Mouse (Mus musculus): Measurements from ENCODE around the gene Tmcc2. TPM values are rescaled to one million over a fixed set of nuclear protein-coding genes. Genes with fewer than 3 reads are reported as not detected.
"Not testable (repeated sequence)": the region's sequence is repeated elsewhere in the genome, so short reads cannot be mapped to it uniquely, and the experiment has no call there.

Gene Tmcc2
- polyA plus RNA-seq, 1 experiment from 2014 or later = 37.2 TPM

- Histone ChIP-seq H3K36me3 (ENCODE audit: insufficient read depth, low read length) (peaks cover 12% of the 10 kb centered on the region), H3K9ac (replicated peaks; ENCODE audit: low read depth) (no peak overlapping the region), H3K4me3 (ENCODE audit: low read depth, low read length) (no peak overlapping the region), H3K4me1 (ENCODE audit: insufficient read depth, low read depth, low read length) (no peaks in the 10 kb centered on the region; the same call in 1 of the 2 replicates), H3K9me3 (ENCODE audit: low read length) (no peaks in the 10 kb centered on the region), H3K4me2 (replicated peaks; ENCODE audit: low read depth, low read length) (no peak overlapping the region), H3K27me3 (replicated peaks; ENCODE audit: insufficient read depth, low read length) (no peaks in the 10 kb centered on the region), H3K27ac (ENCODE audit: low read length) (no peak overlapping the region)
- TF ChIP-seq CTCF (IDR thresholded peaks at IDR 0.05) (peak; percentile 100), EP300 (IDR thresholded peaks at IDR 0.05) (no peak)
- ATAC-seq (peak; percentile 52), DNase-seq (ENCODE audit: low spot score) (peak; percentile 93)
- WGBS = 2% methylated on average over 3 of the region's 3 CpGs
Observed at GRCm38 (mm10) chr1:132355841-132356242, 35.2 kb downstream of the Tmcc2 start.

GRCm38 (mm10) chr1:132355162-132355601, 35.9 kb downstream of the Tmcc2 start:
- 42% methylated on average over 6 of the region's 6 CpGs for WGBS
- Histone ChIP-seq H3K4me3 (ENCODE audit: low read depth, low read length) (no peak overlapping the region), H3K4me2 (replicated peaks; ENCODE audit: low read depth, low read length) (no peak overlapping the region), H3K9ac (replicated peaks; ENCODE audit: low read depth) (no peak overlapping the region), H3K9me3 (ENCODE audit: low read length) (no peaks in the 10 kb centered on the region), H3K4me1 (ENCODE audit: insufficient read depth, low read depth, low read length) (no peaks in the 10 kb centered on the region; the same call in 1 of the 2 replicates), H3K27ac (ENCODE audit: low read length) (no peak overlapping the region), H3K36me3 (ENCODE audit: insufficient read depth, low read length) (peaks cover 5% of the 10 kb centered on the region), H3K27me3 (replicated peaks; ENCODE audit: insufficient read depth, low read length) (no peaks in the 10 kb centered on the region)
- no peak for DNase-seq (ENCODE audit: low spot score)
- peak; percentile 20; the same call in 1 of the 2 replicates for ATAC-seq
- no peak for TF ChIP-seq EP300 (IDR thresholded peaks at IDR 0.05)
- no peak for TF ChIP-seq CTCF (IDR thresholded peaks at IDR 0.05)

- no peak overlapping the region for H3K9ac ChIP-seq (replicated peaks; ENCODE audit: low read depth)
- no peak overlapping the region for H3K27ac ChIP-seq (ENCODE audit: low read length)
- H3K36me3 ChIP-seq (ENCODE audit: insufficient read depth, low read length) = peaks cover 5% of the 10 kb centered on the region; the same call in 1 of the 2 replicates
- no peaks in the 10 kb centered on the region for H3K9me3 ChIP-seq (ENCODE audit: low read length)
- H3K27me3 ChIP-seq (replicated peaks; ENCODE audit: insufficient read depth, low read length) = no peaks in the 10 kb centered on the region
- no peak overlapping the region for H3K4me2 ChIP-seq (replicated peaks; ENCODE audit: low read depth, low read length)
- TF ChIP-seq CTCF (IDR thresholded peaks at IDR 0.05) (no peak), EP300 (IDR thresholded peaks at IDR 0.05) (no peak)
- no peak for ATAC-seq
- no peak overlapping the region for H3K4me3 ChIP-seq (ENCODE audit: low read depth, low read length)
- DNase-seq (ENCODE audit: low spot score) = no peak
- 74% methylated on average over 9 of the region's 9 CpGs for WGBS
- H3K4me1 ChIP-seq (ENCODE audit: insufficient read depth, low read depth, low read length) = no peaks in the 10 kb centered on the region; the same call in 1 of the 2 replicates
Observed at GRCm38 (mm10) chr1:132354234-132354633, 36.8 kb downstream of the Tmcc2 start.

GRCm38 (mm10) chr1:132353389-132353788, 37.7 kb downstream of the Tmcc2 start:
- Histone ChIP-seq H3K4me1 (ENCODE audit: insufficient read depth, low read depth, low read length) (no peaks in the 10 kb centered on the region; the same call in 1 of the 2 replicates), H3K36me3 (ENCODE audit: insufficient read depth, low read length) (peaks cover 5% of the 10 kb centered on the region; the same call in 1 of the 2 replicates), H3K4me3 (ENCODE audit: low read depth, low read length) (no peak overlapping the region), H3K4me2 (replicated peaks; ENCODE audit: low read depth, low read length) (no peak overlapping the region), H3K27ac (ENCODE audit: low read length) (no peak overlapping the region), H3K9ac (replicated peaks; ENCODE audit: low read depth) (no peak overlapping the region), H3K27me3 (replicated peaks; ENCODE audit: insufficient read depth, low read length) (no peaks in the 10 kb centered on the region), H3K9me3 (ENCODE audit: low read length) (no peaks in the 10 kb centered on the region)
- no peak for DNase-seq (ENCODE audit: low spot score)
- WGBS = 43% methylated on average over 5 of the region's 5 CpGs
- peak; percentile 65 for ATAC-seq
- TF ChIP-seq EP300 (IDR thresholded peaks at IDR 0.05) (no peak), CTCF (IDR thresholded peaks at IDR 0.05) (no peak)

GRCm38 (mm10) chr1:132351058-132351457, 40.0 kb downstream of the Tmcc2 start:
- no peak overlapping the region for H3K27ac ChIP-seq (ENCODE audit: low read length)
- peaks cover 3% of the 10 kb centered on the region; the same call in 1 of the 2 replicates for H3K4me1 ChIP-seq (ENCODE audit: insufficient read depth, low read depth, low read length)
- 94% methylated on average over 4 of the region's 4 CpGs for WGBS
- no peak overlapping the region for H3K4me2 ChIP-seq (replicated peaks; ENCODE audit: low read depth, low read length)
- ATAC-seq (no peak), DNase-seq (ENCODE audit: low spot score) (no peak)
- H3K36me3 ChIP-seq (ENCODE audit: insufficient read depth, low read length) = no peaks in the 10 kb centered on the region
- peak; percentile 23 for TF ChIP-seq CTCF (IDR thresholded peaks at IDR 0.05)
- TF ChIP-seq EP300 (IDR thresholded peaks at IDR 0.05) = no peak
- H3K4me3 ChIP-seq (ENCODE audit: low read depth, low read length) = no peak overlapping the region
- H3K27me3 ChIP-seq (replicated peaks; ENCODE audit: insufficient read depth, low read length) = no peaks in the 10 kb centered on the region
- H3K9me3 ChIP-seq (ENCODE audit: low read length) = no peaks in the 10 kb centered on the region
- no peak overlapping the region for H3K9ac ChIP-seq (replicated peaks; ENCODE audit: low read depth)

GRCm38 (mm10) chr1:132349601-132350000, 41.5 kb downstream of the Tmcc2 start:
- 95% methylated on average over 3 of the region's 3 CpGs for WGBS
- H3K27ac ChIP-seq (ENCODE audit: low read length); H3K9ac ChIP-seq (replicated peaks; ENCODE audit: low read depth); H3K27me3 ChIP-seq (replicated peaks; ENCODE audit: insufficient read depth, low read length); DNase-seq (ENCODE audit: low spot score); ATAC-seq; H3K4me3 ChIP-seq (ENCODE audit: low read depth, low read length); H3K36me3 ChIP-seq (ENCODE audit: insufficient read depth, low read length); H3K4me1 ChIP-seq (ENCODE audit: insufficient read depth, low read depth, low read length); H3K4me2 ChIP-seq (replicated peaks; ENCODE audit: low read depth, low read length); H3K9me3 ChIP-seq (ENCODE audit: low read length): not testable (repeated sequence)

GRCm38 (mm10) chr1:132349049-132349448, 42.0 kb downstream of the Tmcc2 start:
- not testable (repeated sequence) for ATAC-seq; H3K4me3 ChIP-seq (ENCODE audit: low read depth, low read length); H3K27me3 ChIP-seq (replicated peaks; ENCODE audit: insufficient read depth, low read length); H3K36me3 ChIP-seq (ENCODE audit: insufficient read depth, low read length); H3K27ac ChIP-seq (ENCODE audit: low read length); H3K4me1 ChIP-seq (ENCODE audit: insufficient read depth, low read depth, low read length); H3K4me2 ChIP-seq (replicated peaks; ENCODE audit: low read depth, low read length); DNase-seq (ENCODE audit: low spot score); H3K9me3 ChIP-seq (ENCODE audit: low read length); H3K9ac ChIP-seq (replicated peaks; ENCODE audit: low read depth)

All from lung, postnatal 0 days (tissue).